Comparison of ENCODE assay signal across 27 mouse cellular contexts in genomic region chr7:100718741-100719140, GRCm38 (mm10). TPM values are rescaled to one million over a fixed set of nuclear protein-coding genes. Genes with fewer than 3 reads are reported as not detected.
"Had no signal": no experiment of that assay in that cellular context is flagged by ENCODE, and none has a peak within 500 bp of the region (broad histone marks: within the 10 kb centered on the region; RNA-seq: fewer than 3 reads in every experiment).

No protein-coding gene starts in this region.

- H3K27me3 ChIP-seq: heart, embryonic 12.5 days; hindbrain, embryonic 12.5 days; intestine, embryonic 15.5 days; limb, embryonic 12.5 days; liver, embryonic 13.5 days had no signal

- DNase-seq: gastrocnemius, adult 2 months; gastrocnemius, postnatal 10 days; gastrocnemius, postnatal 25 days; heart, adult 18-20 months; heart, postnatal 10 days; heart, postnatal 4 days; kidney, adult 18-20 months; kidney, adult 8-10 months; kidney, postnatal 10 days; kidney, postnatal 25 days; kidney, postnatal 4 days; liver; liver, embryonic 13.5 days had no signal

- H3K4me1 ChIP-seq: intestine, embryonic 15.5 days; liver, embryonic 13.5 days had no signal

- H3K36me3 ChIP-seq: heart, embryonic 10.5 days; heart, embryonic 12.5 days; hindbrain, embryonic 10.5 days; hindbrain, embryonic 12.5 days; intestine, embryonic 15.5 days; liver, embryonic 13.5 days had no signal

- H3K9ac ChIP-seq: heart, embryonic 12.5 days; hindbrain, embryonic 12.5 days; hindbrain, embryonic 14.5 days; intestine, embryonic 15.5 days; limb, embryonic 12.5 days; liver, embryonic 13.5 days had no signal

- H3K4me3 ChIP-seq: gastrocnemius, adult 2 months; heart, embryonic 10.5 days; heart, embryonic 12.5 days; hindbrain, embryonic 10.5 days; hindbrain, embryonic 12.5 days; intestine, embryonic 15.5 days; left cerebral cortex, adult 2 months; limb, embryonic 10.5 days; limb, embryonic 12.5 days; liver, embryonic 13.5 days had no signal

- ATAC-seq: hindbrain, embryonic 16.5 days; inflammation-experienced regulatory T-cells, adult 6 months; intestine, embryonic 15.5 days; intestine, postnatal 0 days had no signal

- H3K27ac ChIP-seq: gastrocnemius, adult 2 months; heart, embryonic 10.5 days; hindbrain, embryonic 10.5 days; hindbrain, embryonic 12.5 days; hindbrain, embryonic 14.5 days; intestine, embryonic 15.5 days; left cerebral cortex, adult 2 months; limb, embryonic 10.5 days; limb, embryonic 12.5 days; liver, embryonic 13.5 days had no signal

- H3K9me3 ChIP-seq: heart, embryonic 10.5 days; heart, embryonic 12.5 days; hindbrain, embryonic 10.5 days; hindbrain, embryonic 12.5 days; intestine, embryonic 15.5 days; limb, embryonic 10.5 days; limb, embryonic 12.5 days; liver, embryonic 13.5 days had no signal

- H3K4me2 ChIP-seq: heart, embryonic 12.5 days; hindbrain, embryonic 12.5 days; hindbrain, embryonic 14.5 days; intestine, embryonic 15.5 days; limb, embryonic 12.5 days; liver, embryonic 11.5 days; liver, embryonic 13.5 days had no signal

RNA-seq across cellular contexts. Expression of gene Plekhb1, which starts 56.5 kb away (rescaled TPM):
- total RNA-seq: granulocyte monocyte progenitor cell, adult 5-6 weeks had no signal
